Mouse (Mus musculus) CH12.LX (cell line): ENCODE measurements around the gene Tlk2. TPM values are rescaled to one million over a fixed set of nuclear protein-coding genes. Genes with fewer than 3 reads are reported as not detected.

Experiments
- DNase-seq: peaks from one replicate; pipeline ENCODE4 v3.0.0-alpha.2; 2013; ENCODE audit errors: extremely low read depth
- H3K27ac ChIP-seq: 2 replicates; pipeline ENCODE4 v1.5.1; 2012; ENCODE audit warnings: low read depth, mild to moderate bottlenecking, control low read depth, moderate library complexity; ENCODE audit not compliant: insufficient read depth
- H3K27me3 ChIP-seq: replicated peaks from 2 replicates; pipeline ENCODE3; 2012; ENCODE audit warnings: inconsistent platforms
- H3K36me3 ChIP-seq, 2 experiments: replicated peaks in 1 of 2; 2 replicates each; pipeline versions ENCODE3 to v1.6.1; 2012; ENCODE audit warnings: inconsistent platforms in 1 of 2, low read length in 1 of 2, mild to moderate bottlenecking in 1 of 2, mixed read lengths in 1 of 2, moderate library complexity in 1 of 2; ENCODE audit not compliant: control insufficient read depth in 1 of 2, insufficient read depth in 1 of 2
- H3K4me1 ChIP-seq, 2 experiments: 2 replicates each; pipeline ENCODE4 v1.6.1; 2012; ENCODE audit warnings: inconsistent platforms in 1 of 2, moderate library complexity in 1 of 2; ENCODE audit not compliant: insufficient read depth in 2 of 2, control insufficient read depth in 1 of 2
- H3K4me2 ChIP-seq: 2 replicates; pipeline ENCODE4 v1.6.1; 2012; ENCODE audit warnings: low read depth, mild to moderate bottlenecking, control low read depth; ENCODE audit not compliant: poor library complexity, insufficient read depth, severe bottlenecking
- H3K4me3 ChIP-seq, 3 experiments: fragments of 150-350 bp in 1 of 3; sonication (generic) in 1 of 3; replicated peaks in 1 of 3; 2 replicates each; pipeline versions ENCODE3 to v1.5.1; 2011 to 2012; ENCODE audit warnings: low read depth in 2 of 3, low read length in 2 of 3, mild to moderate bottlenecking in 2 of 3, moderate library complexity in 2 of 3, control low read depth in 1 of 3, improper control_type of control experiment in 1 of 3, inconsistent platforms in 1 of 3, mixed read lengths in 1 of 3; ENCODE audit not compliant: poor library complexity in 1 of 3
- H3K79me2 ChIP-seq: replicated peaks from 2 replicates; pipeline ENCODE4 v1.6.1; 2012; ENCODE audit warnings: mild to moderate bottlenecking, moderate library complexity; ENCODE audit not compliant: control insufficient read depth, poor library complexity, insufficient read depth, severe bottlenecking; ENCODE audit errors: extremely low read depth
- H3K9ac ChIP-seq: 2 replicates; pipeline ENCODE4 v1.6.1; 2012; ENCODE audit warnings: low read depth, mild to moderate bottlenecking, control low read depth, moderate library complexity; ENCODE audit not compliant: insufficient read depth
- H3K9me3 ChIP-seq: replicated peaks from 2 replicates; pipeline ENCODE3; 2012; ENCODE audit warnings: low read length, inconsistent platforms, mixed read lengths
- CHD1 ChIP-seq: IDR thresholded peaks from 2 replicates; pipeline ENCODE4 v1.6.1; 2012; ENCODE audit warnings: low read depth, low read length, improper control_type of control experiment, inconsistent platforms
- E2F4 ChIP-seq: IDR thresholded peaks from 2 replicates; pipeline ENCODE4 v1.6.1; 2011; ENCODE audit warnings: low read depth, low read length, improper control_type of control experiment; ENCODE audit not compliant: insufficient replicate concordance
- EP300 ChIP-seq: IDR thresholded peaks from 2 replicates; pipeline ENCODE4 v1.6.1; 2011; ENCODE audit warnings: low read length, improper control_type of control experiment
- IRF4 ChIP-seq: IDR thresholded peaks from 2 replicates; pipeline ENCODE4 v1.6.1; 2014; ENCODE audit warnings: low read depth, mild to moderate bottlenecking, inconsistent platforms, low read length, improper control_type of control experiment
- JUN ChIP-seq: IDR thresholded peaks from 2 replicates; pipeline ENCODE4 v1.6.1; 2011; ENCODE audit warnings: low read depth, mild to moderate bottlenecking, low read length, improper control_type of control experiment, moderate library complexity; ENCODE audit not compliant: insufficient read depth
- KAT2A ChIP-seq: IDR thresholded peaks from 2 replicates; pipeline ENCODE4 v1.6.1; 2012; ENCODE audit warnings: low read length, improper control_type of control experiment, inconsistent platforms; ENCODE audit not compliant: insufficient replicate concordance
- MAZ ChIP-seq: IDR thresholded peaks from 2 replicates; pipeline ENCODE4 v1.6.1; 2012; ENCODE audit warnings: low read depth, mild to moderate bottlenecking, inconsistent platforms, low read length, improper control_type of control experiment, moderate library complexity
- MXI1 ChIP-seq: IDR thresholded peaks from 2 replicates; pipeline ENCODE4 v1.6.1; 2011; ENCODE audit warnings: mild to moderate bottlenecking, low read depth, low read length, improper control_type of control experiment
- MYC ChIP-seq: IDR thresholded peaks from 2 replicates; pipeline ENCODE4 v1.6.1; 2011; ENCODE audit warnings: low read depth, mild to moderate bottlenecking, improper control_type of control experiment, low read length
- NELFE ChIP-seq: IDR thresholded peaks from 2 replicates; pipeline ENCODE4 v1.6.1; 2011; ENCODE audit warnings: low read depth, low read length, improper control_type of control experiment
- NRF1 ChIP-seq: IDR thresholded peaks from 2 replicates; pipeline ENCODE4 v1.6.1; 2014; ENCODE audit warnings: low read depth, mild to moderate bottlenecking, inconsistent platforms, low read length, improper control_type of control experiment, moderate library complexity
- POLR2A ChIP-seq: IDR thresholded peaks from 2 replicates; pipeline ENCODE4 v1.6.1; 2011; ENCODE audit warnings: low read depth, mild to moderate bottlenecking, improper control_type of control experiment, low read length
- POLR2AphosphoS2 ChIP-seq: IDR thresholded peaks from 2 replicates; pipeline ENCODE4 v1.6.1; 2011; ENCODE audit warnings: low read depth, low read length, improper control_type of control experiment
- RAD21 ChIP-seq: IDR thresholded peaks from 2 replicates; pipeline ENCODE4 v1.6.1; 2011; ENCODE audit warnings: low read depth, mild to moderate bottlenecking, low read length, improper control_type of control experiment, moderate library complexity
- SMC3 ChIP-seq: IDR thresholded peaks from 2 replicates; pipeline ENCODE4 v1.6.1; 2011; ENCODE audit warnings: low read depth, low read length, improper control_type of control experiment
- UBTF ChIP-seq: IDR thresholded peaks from 2 replicates; pipeline ENCODE4 v1.6.1; 2012; ENCODE audit warnings: low read depth, mild to moderate bottlenecking, inconsistent platforms, low read length, improper control_type of control experiment, moderate library complexity
- ZMIZ1 ChIP-seq: IDR thresholded peaks from 2 replicates; pipeline ENCODE4 v1.6.1; 2012; ENCODE audit warnings: low read depth, mild to moderate bottlenecking, inconsistent platforms, low read length, improper control_type of control experiment
- dilution Hi-C: fragments of 300-500 bp; cut with MboI; formaldehyde crosslinking; loops from 2 replicates; pipeline ENCODE4 v1.14.3; 2020; ENCODE audit warnings: low sequenced_read_pairs; ENCODE audit not compliant: extremely low pct_unique_long_range_greater_than_20kb, extremely low pct_ligation_motif_present
- in situ Hi-C: fragments of 300-500 bp; cut with MboI; formaldehyde crosslinking; loops from 3 replicates; pipeline ENCODE4 v1.14.3; 2019; ENCODE audit warnings: low sequenced_read_pairs, low pct_ligation_motif_present, low pct_unique_long_range_greater_than_20kb, mixed read lengths
- polyA plus RNA-seq: library from polyadenylated mRNA; unstranded; fragments of >175 nt; gene quantifications from 2 replicates; pipeline ENCODE4 v1.2.1, GENCODE M21; 2012; ENCODE audit warnings: low read depth; ENCODE audit not compliant: insufficient read length
- total RNA-seq, 2 experiments: library from RNA; depleted of rRNA; stranded (reverse); fragments of 300-350 nt in 1 of 2; fragments of >200 nt in 1 of 2; gene quantifications; 2 replicates each; pipeline ENCODE4 v1.2.3; 2012 to 2014

Gene Tlk2
- total and polyA plus RNA-seq, 3 experiments = 78.0 to 90.6 (median 85.1) TPM

- no peak for DNase-seq
These were observed 152.5 kb downstream of the Tlk2 start for GRCm38 (mm10) chr11:105331129-105331528.

DNA sequence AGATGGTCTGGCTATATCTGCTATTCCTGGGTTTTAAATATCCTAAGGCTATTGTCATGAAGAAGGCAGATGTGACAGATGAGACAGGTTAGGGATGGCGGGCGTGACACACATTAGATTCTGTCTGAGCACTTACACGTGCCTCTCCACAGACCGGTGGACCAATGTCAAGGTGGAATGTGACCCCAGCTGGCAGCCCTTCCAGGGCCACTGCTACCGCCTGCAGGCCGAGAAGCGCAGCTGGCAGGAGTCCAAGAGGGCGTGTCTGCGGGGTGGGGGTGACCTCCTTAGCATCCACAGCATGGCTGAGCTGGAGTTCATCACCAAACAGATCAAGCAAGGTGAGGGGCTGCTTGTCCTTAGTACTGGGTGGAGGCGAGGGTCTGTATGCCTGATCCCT is 153.1 kb downstream of the Tlk2 start:
- Histone ChIP-seq H3K4me2 (no peak overlapping the region), H3K9ac (no peak overlapping the region), H3K4me1 (0 out of 4 replicates have a peak, but pooled peaks cover 0 to 2% of the 10 kb centered on the region in 2 experiments), H3K79me2 (no peaks in the 10 kb centered on the region), H3K9me3 (no peaks in the 10 kb centered on the region), H3K4me3 (no peak overlapping the region), H3K27ac (no peak overlapping the region), H3K36me3 (no peaks in the 10 kb centered on the region), H3K27me3 (no peaks in the 10 kb centered on the region)
- in situ Hi-C loops (no loop called here), dilution Hi-C loops (no loop called here)
- no peak for DNase-seq
- TF ChIP-seq MXI1 (no peak), NELFE (no peak), RAD21 (no peak)

More at GRCm38 (mm10) chr11:105331129-105331528, 152.5 kb downstream of the Tlk2 start:
- no peak for TF ChIP-seq KAT2A
- no peak for TF ChIP-seq ZMIZ1
- TF ChIP-seq POLR2A = no peak
- no peak for TF ChIP-seq RAD21
- no peak for TF ChIP-seq SMC3
- TF ChIP-seq MAZ = no peak
- no peak for TF ChIP-seq NRF1
- TF ChIP-seq JUN = no peak
- TF ChIP-seq UBTF = no peak
- no peak for TF ChIP-seq IRF4
- TF ChIP-seq CHD1 = no peak
- TF ChIP-seq E2F4 = no peak
- TF ChIP-seq MYC = no peak
- no peak for TF ChIP-seq POLR2AphosphoS2
- TF ChIP-seq EP300 = no peak
- Histone ChIP-seq H3K9ac (no peak overlapping the region), H3K79me2 (no peaks in the 10 kb centered on the region), H3K4me2 (no peak overlapping the region), H3K4me3 (no peak overlapping the region), H3K36me3 (no peaks in the 10 kb centered on the region), H3K4me1 (0 out of 4 replicates have a peak, but pooled peaks cover 0 to 2% of the 10 kb centered on the region in 2 experiments), H3K27ac (no peak overlapping the region), H3K27me3 (no peaks in the 10 kb centered on the region), H3K9me3 (no peaks in the 10 kb centered on the region)
- dilution Hi-C loops (no loop called here), in situ Hi-C loops (no loop called here)
